Comparison of ENCODE assay signal across 9 mouse cellular contexts in the genomic region with DNA sequence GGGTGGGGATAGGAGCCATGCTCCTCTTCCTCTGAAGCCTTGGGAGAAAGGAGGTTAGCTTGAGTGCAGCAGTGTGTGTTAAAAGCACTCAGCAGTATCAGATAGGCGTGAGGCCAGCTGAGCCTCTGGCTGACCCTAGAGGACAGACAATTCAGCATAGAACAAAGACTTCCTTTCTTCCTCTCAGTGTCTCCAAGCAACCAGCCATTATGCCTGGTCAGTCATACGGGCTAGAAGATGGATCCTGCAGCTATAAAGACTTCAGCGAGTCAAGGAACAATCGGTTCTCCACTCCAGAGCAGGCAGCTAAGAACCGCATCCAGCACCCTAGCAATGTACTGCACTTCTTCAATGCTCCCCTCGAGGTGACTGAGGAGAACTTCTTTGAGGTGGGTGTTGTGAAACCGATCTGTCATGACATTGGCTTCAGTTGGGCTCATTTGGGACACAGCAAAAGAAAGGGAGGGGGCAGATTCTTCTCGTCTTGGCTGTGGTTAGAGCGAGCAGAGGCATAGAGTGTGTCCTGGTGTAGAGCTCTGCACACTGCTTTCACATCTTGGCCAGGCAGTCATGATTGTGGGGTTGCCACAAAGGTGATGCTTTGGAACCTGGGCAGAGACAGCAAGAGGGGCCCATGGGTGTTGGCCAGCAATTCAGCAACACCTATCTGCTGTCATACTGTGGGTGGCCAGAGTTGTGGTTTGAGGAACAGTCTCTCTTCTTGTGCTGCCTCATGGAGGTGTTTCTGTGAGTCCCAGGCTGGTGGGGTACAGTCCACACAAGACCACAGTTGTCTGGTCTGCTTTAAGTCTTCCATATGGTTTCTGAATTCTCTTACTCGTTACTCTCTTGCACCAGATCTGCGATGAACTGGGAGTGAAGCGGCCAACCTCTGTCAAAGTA. TPM values are rescaled to one million over a fixed set of nuclear protein-coding genes. Genes with fewer than 3 reads are reported as not detected.
DNase-seq lines count a peak whose midpoint lies in the region; ATAC-seq and TF ChIP-seq lines count a peak whose summit lies in the region.
"Had no signal": no experiment of that assay in that cellular context is flagged by ENCODE, and none has a peak within 500 bp of the region (broad histone marks: within the 10 kb centered on the region; RNA-seq: fewer than 3 reads in every experiment).

No protein-coding gene starts in this region.

- H3K4me3 ChIP-seq in embryonic fibroblast, embryonic 13.5 days (ENCODE audit: insufficient read depth, low read length): no peak overlapping the region
- H3K4me3 ChIP-seq in intestine, embryonic 16.5 days (ENCODE audit: low read length): no peak overlapping the region
- no peak overlapping the region for H3K4me3 ChIP-seq in midbrain, embryonic 11.5 days (ENCODE audit: low read depth, low read length)
- H3K4me3 ChIP-seq: megakaryocyte, embryonic 14.5 days had no signal

- peaks cover 26% of the 10 kb centered on the region for H3K4me1 ChIP-seq in embryonic fibroblast, embryonic 13.5 days (ENCODE audit: control insufficient read depth, insufficient read depth, low read length)
- peaks cover 66% of the 10 kb centered on the region for H3K4me1 ChIP-seq in intestine, embryonic 16.5 days (ENCODE audit: control insufficient read depth, insufficient read depth, low read length)
- peaks cover 36% of the 10 kb centered on the region for H3K4me1 ChIP-seq in midbrain, embryonic 11.5 days (ENCODE audit: control insufficient read depth, insufficient read depth, low read length)

- no peaks in the 10 kb centered on the region for H3K27me3 ChIP-seq in intestine, embryonic 16.5 days (replicated peaks; ENCODE audit: control insufficient read depth, insufficient read depth, low read length)
- no peaks in the 10 kb centered on the region for H3K27me3 ChIP-seq in midbrain, embryonic 11.5 days (ENCODE audit: control insufficient read depth, insufficient read depth, low read length)
- H3K27me3 ChIP-seq: megakaryocyte, embryonic 14.5 days had no signal

- ATAC-seq in intestine, embryonic 16.5 days: no peak
- peak; percentile 53 for ATAC-seq in midbrain, embryonic 11.5 days (ENCODE audit: low FRiP score)

- 68% methylated on average over 12 of the region's 12 CpGs for WGBS in intestine, embryonic 16.5 days
- WGBS in midbrain, embryonic 11.5 days: 47% methylated on average over 12 of the region's 12 CpGs

- no peak overlapping the region for H3K4me2 ChIP-seq in intestine, embryonic 16.5 days (ENCODE audit: low read depth, low read length)
- no peak overlapping the region for H3K4me2 ChIP-seq in midbrain, embryonic 11.5 days

- peak overlapping the region; percentile 78 for H3K27ac ChIP-seq in embryonic fibroblast, embryonic 13.5 days (ENCODE audit: insufficient read depth, low read length)
- peak overlapping the region; percentile 10; the same call in 1 of the 2 replicates for H3K27ac ChIP-seq in intestine, embryonic 16.5 days (ENCODE audit: low read length)
- H3K27ac ChIP-seq in midbrain, embryonic 11.5 days (ENCODE audit: low read depth, low read length): peak overlapping the region; percentile 71

- no peaks in the 10 kb centered on the region for H3K9me3 ChIP-seq in intestine, embryonic 16.5 days (ENCODE audit: control insufficient read depth, low read length)
- no peaks in the 10 kb centered on the region for H3K9me3 ChIP-seq in midbrain, embryonic 11.5 days (ENCODE audit: control insufficient read depth, low read length)
- H3K9me3 ChIP-seq: megakaryocyte, embryonic 14.5 days had no signal

- TF ChIP-seq POLR2A in embryonic fibroblast, embryonic 13.5 days (IDR thresholded peaks at IDR 0.05; ENCODE audit: low read depth, low read length): 0 out of 2 replicates have a peak, but pooled peaks have one; percentile 29

- TF ChIP-seq CTCF in embryonic fibroblast, embryonic 13.5 days (IDR thresholded peaks at IDR 0.05; ENCODE audit: borderline replicate concordance, insufficient read depth, low read length): no peak

- H3K9ac ChIP-seq in intestine, embryonic 16.5 days (ENCODE audit: low read depth, low read length): no peak overlapping the region
- H3K9ac ChIP-seq in midbrain, embryonic 11.5 days (ENCODE audit: low read length): peak overlapping the region; percentile 7; the same call in 1 of the 2 replicates

- DNase-seq in ovary, adult 18-20 months (ENCODE audit: low spot score): peak; percentile 58
- no peak for DNase-seq in ovary, postnatal 14 days (ENCODE audit: low spot score)
- peak; percentile 91 for DNase-seq in midbrain, embryonic 11.5 days (ENCODE audit: low spot score, missing footprints)
- DNase-seq in right cerebral cortex, adult 2 months (ENCODE audit: low spot score in 2 of 2): no peak
- DNase-seq in cerebellum, postnatal 4 days (ENCODE audit: low spot score in 2 of 2): no peak
- DNase-seq in thymus, postnatal 0 days (ENCODE audit: low spot score): no peak

- H3K36me3 ChIP-seq in intestine, embryonic 16.5 days (ENCODE audit: control insufficient read depth, insufficient read depth, low read length): peaks cover 51% of the 10 kb centered on the region
- H3K36me3 ChIP-seq in midbrain, embryonic 11.5 days (ENCODE audit: control insufficient read depth, insufficient read depth, low read length): peaks cover 53% of the 10 kb centered on the region

RNA-seq across cellular contexts. Expression of gene Ech1, which starts 4.4 kb away (rescaled TPM):
- polyA plus RNA-seq in embryonic fibroblast, embryonic 13.5 days (2011; ENCODE audit: insufficient read length, low read depth, missing spikeins): 80.4 and 81.2 TPM in 2 replicates
- 347 and 378 TPM in 2 replicates for polyA plus RNA-seq in intestine, embryonic 16.5 days (2015; fragmentation: Nextera tagmentation; extraction: Ambion mirVana)
- 80.5 and 81.7 TPM in 2 replicates for polyA plus RNA-seq in midbrain, embryonic 11.5 days (2014; fragmentation: Nextera tagmentation; extraction: Ambion mirVana)
- polyA plus RNA-seq in thymus, postnatal 0 days (2015; fragmentation: Nextera tagmentation; extraction: Ambion mirVana): 167 and 184 TPM in 2 replicates

RNA-seq across cellular contexts. Expression of gene Hnrnpl, which starts 12.3 kb away (rescaled TPM):
- polyA plus RNA-seq in embryonic fibroblast, embryonic 13.5 days (2011; ENCODE audit: insufficient read length, low read depth, missing spikeins): 442 and 496 TPM in 2 replicates
- polyA plus RNA-seq in intestine, embryonic 16.5 days (2015; fragmentation: Nextera tagmentation; extraction: Ambion mirVana): 142 and 146 TPM in 2 replicates
- 331 and 342 TPM in 2 replicates for polyA plus RNA-seq in midbrain, embryonic 11.5 days (2014; fragmentation: Nextera tagmentation; extraction: Ambion mirVana)
- polyA plus RNA-seq in thymus, postnatal 0 days (2015; fragmentation: Nextera tagmentation; extraction: Ambion mirVana): 285 and 358 TPM in 2 replicates

RNA-seq across cellular contexts. Expression of gene Lgals4, which starts 13.0 kb away (rescaled TPM):
- polyA plus RNA-seq in embryonic fibroblast, embryonic 13.5 days (2011; ENCODE audit: insufficient read length, low read depth, missing spikeins): 1.4 and 6.5 TPM in 2 replicates
- 2,407 and 2,590 TPM in 2 replicates for polyA plus RNA-seq in intestine, embryonic 16.5 days (2015; fragmentation: Nextera tagmentation; extraction: Ambion mirVana)
- polyA plus RNA-seq in midbrain, embryonic 11.5 days (2014; fragmentation: Nextera tagmentation; extraction: Ambion mirVana): 1.3 and 1.7 TPM in 2 replicates
- 10.1 and 12.0 TPM in 2 replicates for polyA plus RNA-seq in thymus, postnatal 0 days (2015; fragmentation: Nextera tagmentation; extraction: Ambion mirVana)

RNA-seq across cellular contexts. Expression of gene Rinl, which starts 31.8 kb away (rescaled TPM):
- polyA plus RNA-seq in embryonic fibroblast, embryonic 13.5 days (2011; ENCODE audit: insufficient read length, low read depth, missing spikeins): 0.77 TPM in 1 of 2 replicates, not detected in the other
- polyA plus RNA-seq in intestine, embryonic 16.5 days (2015; fragmentation: Nextera tagmentation; extraction: Ambion mirVana): 5.2 and 5.9 TPM in 2 replicates
- polyA plus RNA-seq in midbrain, embryonic 11.5 days (2014; fragmentation: Nextera tagmentation; extraction: Ambion mirVana): 1.9 and 2.5 TPM in 2 replicates
- 75.9 and 105 TPM in 2 replicates for polyA plus RNA-seq in thymus, postnatal 0 days (2015; fragmentation: Nextera tagmentation; extraction: Ambion mirVana)

RNA-seq across cellular contexts. Expression of gene Lgals7, which starts 43.0 kb away (rescaled TPM):
- 1.5 and 4.3 TPM in 2 replicates for polyA plus RNA-seq in embryonic fibroblast, embryonic 13.5 days (2011; ENCODE audit: insufficient read length, low read depth, missing spikeins)
- 0.56 and 0.97 TPM in 2 replicates for polyA plus RNA-seq in intestine, embryonic 16.5 days (2015; fragmentation: Nextera tagmentation; extraction: Ambion mirVana)
- polyA plus RNA-seq in midbrain, embryonic 11.5 days (2014; fragmentation: Nextera tagmentation; extraction: Ambion mirVana): 0.97 and 1.4 TPM in 2 replicates
- 0.99 and 1.1 TPM in 2 replicates for polyA plus RNA-seq in thymus, postnatal 0 days (2015; fragmentation: Nextera tagmentation; extraction: Ambion mirVana)

Comparison
In these comparisons a context has a peak if more than half of its experiments do, and no peak if none do; other contexts are left out.
1. DNase-seq: peak in ovary, adult 18-20 months (single experiment) and midbrain, embryonic 11.5 days (single experiment); none in ovary, postnatal 14 days (single experiment), right cerebral cortex, adult 2 months (0 of 2), cerebellum, postnatal 4 days (0 of 2) and thymus, postnatal 0 days (single experiment).
2. H3K27ac ChIP-seq: peak in every context shown above with its lines; median percentile 78 in embryonic fibroblast, embryonic 13.5 days; 71 in midbrain, embryonic 11.5 days; 10 in intestine, embryonic 16.5 days.
3. RNA of gene Lgals4, which starts 13.0 kb away (polyA plus RNA-seq): 2,407 to 2,590 TPM in intestine, embryonic 16.5 days; 10.1 to 12.0 TPM in thymus, postnatal 0 days, 1.4 to 6.5 TPM in embryonic fibroblast, embryonic 13.5 days and 1.3 to 1.7 TPM in midbrain, embryonic 11.5 days; every median in the first group is over 100 times any median in the second.